In genomic region chr9:123620311-123621098, GRCm38 (mm10) we compare ENCODE assay signal across 29 mouse cellular contexts. TPM values are rescaled to one million over a fixed set of nuclear protein-coding genes. Genes with fewer than 3 reads are reported as not detected.
"Had no signal": no experiment of that assay in that cellular context is flagged by ENCODE, and none has a peak within 500 bp of the region (broad histone marks: within the 10 kb centered on the region; RNA-seq: fewer than 3 reads in every experiment).

No protein-coding gene starts in this region.

- H3K27ac ChIP-seq: gastrocnemius, adult 2 months; heart, embryonic 10.5 days; hindbrain, embryonic 10.5 days; hindbrain, embryonic 12.5 days; hindbrain, embryonic 14.5 days; kidney, embryonic 15.5 days; kidney, postnatal 0 days; layer of hippocampus, adult 2 months; left cerebral cortex, adult 2 months; limb, embryonic 10.5 days; limb, embryonic 12.5 days; liver, embryonic 13.5 days; liver, embryonic 15.5 days had no signal

- H3K9ac ChIP-seq: heart, embryonic 12.5 days; hindbrain, embryonic 12.5 days; hindbrain, embryonic 14.5 days; kidney, embryonic 15.5 days; limb, embryonic 12.5 days; liver, embryonic 13.5 days; liver, embryonic 15.5 days; liver, postnatal 0 days had no signal

- ATAC-seq: hindbrain, embryonic 16.5 days; liver, postnatal 0 days had no signal

- H3K4me3 ChIP-seq: gastrocnemius, adult 2 months; heart, embryonic 10.5 days; heart, embryonic 12.5 days; hindbrain, embryonic 10.5 days; hindbrain, embryonic 12.5 days; kidney, embryonic 15.5 days; layer of hippocampus, adult 2 months; left cerebral cortex, adult 2 months; limb, embryonic 10.5 days; limb, embryonic 12.5 days; liver, embryonic 13.5 days; liver, embryonic 15.5 days had no signal

- H3K36me3 ChIP-seq: heart, embryonic 10.5 days; heart, embryonic 12.5 days; hindbrain, embryonic 10.5 days; hindbrain, embryonic 12.5 days; kidney, embryonic 15.5 days; limb, embryonic 10.5 days; limb, embryonic 12.5 days; liver, embryonic 13.5 days; liver, embryonic 15.5 days had no signal

- H3K27me3 ChIP-seq: heart, embryonic 12.5 days; hindbrain, embryonic 12.5 days; kidney, embryonic 15.5 days; limb, embryonic 12.5 days; liver, embryonic 13.5 days; liver, embryonic 15.5 days had no signal

- DNase-seq: gastrocnemius, adult 2 months; gastrocnemius, postnatal 10 days; gastrocnemius, postnatal 25 days; heart, adult 18-20 months; heart, postnatal 10 days; heart, postnatal 4 days; kidney, adult 11 months; kidney, adult 2 months; kidney, adult 9 months; kidney, postnatal 14 days; kidney, postnatal 36 days; liver; liver, embryonic 13.5 days; liver, postnatal 0 days had no signal

- H3K4me1 ChIP-seq: heart, embryonic 10.5 days; heart, embryonic 12.5 days; hindbrain, embryonic 10.5 days; hindbrain, embryonic 12.5 days; kidney, embryonic 15.5 days; limb, embryonic 10.5 days; limb, embryonic 12.5 days; liver, embryonic 13.5 days; liver, embryonic 15.5 days had no signal

- H3K4me2 ChIP-seq: heart, embryonic 12.5 days; hindbrain, embryonic 12.5 days; hindbrain, embryonic 14.5 days; kidney, embryonic 15.5 days; limb, embryonic 12.5 days; liver, embryonic 11.5 days; liver, embryonic 13.5 days; liver, embryonic 15.5 days had no signal

- H3K9me3 ChIP-seq: heart, embryonic 10.5 days; heart, embryonic 12.5 days; hindbrain, embryonic 10.5 days; hindbrain, embryonic 12.5 days; kidney, embryonic 15.5 days; limb, embryonic 10.5 days; limb, embryonic 12.5 days; liver, embryonic 13.5 days; liver, embryonic 15.5 days had no signal

RNA-seq across cellular contexts. Expression of gene Ccr9, which starts 57.7 kb away (rescaled TPM):
- polyA plus RNA-seq: heart, embryonic 10.5 days had no signal

RNA-seq across cellular contexts. Expression of gene Slc6a20a, which starts 58.2 kb away (rescaled TPM):
- polyA plus RNA-seq: heart, embryonic 10.5 days; heart, embryonic 12.5 days; heart, embryonic 14.5 days; limb, embryonic 12.5 days had no signal
